Mouse (Mus musculus) heart, adult 9 months (tissue): ENCODE measurements around the gene Sgpp2.

Experiments
- DNase-seq, 2 experiments: peaks; one replicate each; pipeline ENCODE4 v3.0.0; 2022; ENCODE audit warnings: low spot score in 2 of 2

Sgpp2 gene

DNA sequence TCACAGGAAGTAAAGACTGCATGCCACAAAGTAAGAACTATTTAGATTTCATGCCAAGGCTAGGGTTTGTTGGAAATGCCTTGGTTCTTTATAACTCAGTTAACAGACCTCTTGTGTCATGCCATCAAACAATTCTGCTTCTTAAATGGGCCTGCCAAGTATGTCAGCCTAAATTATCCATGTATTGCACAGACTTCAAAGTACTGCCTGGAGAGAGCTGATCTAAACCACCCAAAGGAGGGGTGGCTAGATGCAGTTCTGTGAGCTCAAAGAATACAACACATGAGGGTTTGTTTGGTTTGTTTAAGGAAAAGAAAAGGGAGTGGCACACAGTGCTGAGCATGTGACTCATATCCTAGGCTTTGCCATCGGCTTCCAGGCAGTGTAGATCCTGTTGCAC, 137.9 kb downstream of the Sgpp2 start:
- no peak for DNase-seq

DNA sequence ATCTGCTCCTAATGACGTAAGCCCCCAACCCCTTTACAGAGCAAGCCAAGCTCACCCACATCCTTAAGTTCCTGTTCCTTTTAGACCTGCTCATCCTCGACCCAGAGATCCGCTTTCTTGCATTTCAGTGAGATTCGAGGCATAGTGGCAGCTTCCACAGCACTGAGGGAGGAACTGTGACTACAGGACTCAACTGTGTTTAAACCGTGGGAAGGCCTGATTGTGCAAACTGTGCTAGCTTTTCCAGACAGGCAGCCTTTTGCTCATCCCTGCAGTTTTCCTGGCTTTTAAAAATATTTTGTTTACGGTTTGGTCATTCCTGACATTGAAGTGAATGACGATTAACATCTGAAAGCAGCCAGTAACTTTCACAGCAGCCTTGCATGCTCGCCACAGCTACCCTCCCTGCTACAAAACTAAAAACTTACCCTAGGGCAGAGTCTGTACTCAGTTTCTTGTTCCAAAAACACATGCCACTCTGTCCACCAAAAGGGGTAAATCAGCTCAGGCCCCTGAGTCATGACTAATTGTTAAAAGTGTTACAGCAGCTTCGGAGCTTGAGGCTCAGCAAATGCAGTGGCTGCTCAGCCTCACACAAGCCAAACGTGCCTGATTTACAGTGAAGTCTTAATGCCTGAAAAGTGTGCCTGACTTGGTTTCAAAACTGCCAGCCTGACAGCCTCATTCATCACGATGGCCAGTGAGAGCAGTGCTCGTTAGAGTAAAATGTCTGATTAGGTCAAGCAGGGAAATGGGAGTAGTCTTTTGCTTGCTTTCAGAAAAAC, 141.1 kb downstream of the Sgpp2 start:
- no peak for DNase-seq

DNA sequence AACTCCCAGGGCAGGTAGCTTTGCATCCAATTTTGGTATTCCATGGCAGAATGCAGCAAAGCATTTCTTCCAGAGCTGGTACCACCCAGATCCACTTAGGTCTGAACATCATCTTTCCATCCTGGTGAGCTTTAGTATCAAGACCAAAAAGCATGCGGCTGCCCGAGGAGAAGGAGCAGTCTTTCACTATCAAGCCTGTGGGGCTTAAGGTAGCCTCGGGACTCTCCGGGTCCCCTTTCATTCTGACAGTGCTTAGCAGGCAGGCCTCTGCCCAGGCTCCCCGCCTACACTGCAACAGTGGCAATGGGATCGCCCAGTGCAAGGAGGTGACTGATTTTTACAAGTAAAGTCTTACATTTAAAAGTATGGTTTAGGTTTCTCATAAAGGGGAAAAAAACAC, 142.4 kb downstream of the Sgpp2 start:
- DNase-seq, result no peak

DNA sequence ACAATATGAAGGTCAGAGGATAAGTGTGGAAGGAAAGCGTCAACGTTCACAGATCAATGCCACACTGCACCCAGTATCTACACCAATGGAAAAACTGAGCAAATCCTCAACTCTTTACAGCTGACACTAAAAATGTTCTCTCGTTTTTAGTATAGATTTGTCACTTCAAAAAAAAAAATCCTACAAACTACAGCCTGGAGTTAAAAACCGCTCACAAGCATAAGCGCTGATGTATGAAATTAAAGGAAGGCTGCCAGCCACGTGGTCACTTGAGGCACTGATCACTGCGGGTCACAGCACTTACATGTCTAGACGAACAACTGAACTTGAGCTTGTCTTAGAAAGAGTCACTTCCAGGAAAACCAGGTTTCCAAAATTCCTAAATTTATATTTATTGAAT, 143.7 kb downstream of the Sgpp2 start:
- DNase-seq, result no peak

DNA sequence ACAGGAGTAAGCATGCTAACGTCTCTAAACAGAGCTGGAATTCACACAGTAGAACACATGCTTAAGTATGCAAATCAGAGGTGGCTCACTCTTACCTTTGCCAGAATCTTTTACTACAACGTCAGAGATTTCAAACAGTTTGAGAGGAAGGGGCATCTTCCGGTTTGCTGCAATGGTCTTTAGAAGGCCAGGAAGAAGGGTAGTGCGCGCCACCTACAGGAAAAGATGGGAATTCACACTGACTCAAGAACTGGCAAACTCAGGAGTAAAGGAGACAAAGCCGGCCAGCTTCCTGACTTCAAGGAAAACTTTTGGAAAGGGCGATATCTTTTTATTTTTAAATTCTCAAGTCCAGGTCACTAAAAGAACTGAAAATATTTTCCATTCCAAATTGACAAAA, 144.5 kb downstream of the Sgpp2 start:
- no peak for DNase-seq
